Comparison of ENCODE assay signal across 8 mouse cellular contexts in the genomic region with DNA sequence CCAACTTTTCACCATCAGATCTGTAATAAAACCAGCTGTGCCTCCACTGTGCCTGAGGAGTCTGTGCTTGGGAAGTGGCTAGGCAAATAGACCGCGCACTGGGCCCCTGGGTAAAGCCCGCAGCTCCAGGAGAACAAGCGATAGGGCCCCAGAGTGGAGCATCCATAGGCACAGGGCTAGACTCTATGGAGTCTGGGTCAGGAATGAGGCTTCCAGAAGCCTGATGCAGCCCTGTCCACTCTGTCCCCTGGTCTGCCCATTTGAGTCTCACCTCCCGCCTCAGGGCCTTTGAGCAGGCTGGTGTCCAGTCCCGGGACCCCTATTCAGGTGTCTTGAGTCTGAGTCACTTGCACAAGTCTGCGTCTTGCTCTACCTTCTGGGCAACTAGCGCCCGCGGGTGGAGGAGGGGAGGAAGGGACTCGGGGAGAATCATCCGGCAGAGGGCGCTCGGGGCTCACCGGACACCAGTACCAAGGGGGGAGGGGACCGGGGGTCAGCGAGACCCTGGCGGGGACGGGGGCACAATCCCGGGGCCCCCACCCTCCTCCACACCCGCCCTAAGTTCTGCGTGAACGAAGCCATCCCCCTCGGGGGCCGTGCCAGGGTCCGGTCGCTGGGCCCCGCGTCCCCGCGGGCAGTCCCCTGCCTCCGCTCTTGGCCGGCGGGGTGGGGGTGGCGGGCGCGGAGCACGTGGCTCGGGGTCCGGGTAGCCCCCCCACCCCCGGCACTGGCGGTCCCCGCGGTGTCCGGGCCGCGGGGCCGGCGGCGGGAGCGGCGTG. TPM values are rescaled to one million over a fixed set of nuclear protein-coding genes. Genes with fewer than 3 reads are reported as not detected.
DNase-seq lines count a peak whose midpoint lies in the region; ATAC-seq lines count a peak whose summit lies in the region.

A gene (plus strand): TSS at position 509 of the 779 bp plus-strand sequence.

- peak within 1 kb of the TSS; percentile 80 for H3K4me3 ChIP-seq in limb, embryonic 10.5 days
- H3K4me3 ChIP-seq in midbrain, embryonic 12.5 days, result peak within 1 kb of the TSS; percentile 76

- peak; percentile 28; the same call in 1 of the 2 replicates for ATAC-seq in granulocyte monocyte progenitor cell, adult 5-6 weeks (replicated peaks; ENCODE audit: poor library complexity, severe bottlenecking)
- ATAC-seq in midbrain, embryonic 12.5 days (ENCODE audit: low FRiP score, low read depth), result peak; percentile 73
- no peak for ATAC-seq in activated CD4-positive, CD25-positive, alpha-beta regulatory T cell, adult 4 months

- peak; percentile 92 for DNase-seq in adrenal gland, adult 2 months
- peak; percentile 92 for DNase-seq in embryo, embryonic 11 days
- DNase-seq in kidney, adult 18-20 months, result peak; percentile 87
- DNase-seq in limb, embryonic 10.5 days (ENCODE audit: low spot score), result peak; percentile 96
- peak; percentile 53 to 80 for DNase-seq in spleen, adult 18-20 months

- no peaks in the 10 kb centered on the region for H3K36me3 ChIP-seq in limb, embryonic 10.5 days
- H3K36me3 ChIP-seq in midbrain, embryonic 12.5 days, result no peaks in the 10 kb centered on the region

- H3K27me3 ChIP-seq in limb, embryonic 10.5 days (ENCODE audit: low read depth, poor library complexity, severe bottlenecking), result peaks cover 62% of the 10 kb centered on the region
- H3K27me3 ChIP-seq in midbrain, embryonic 12.5 days, result peaks cover 56% of the 10 kb centered on the region

- peak within 1 kb of the TSS; percentile 88 for H3K4me2 ChIP-seq in midbrain, embryonic 12.5 days (replicated peaks)

- 2% methylated on average over 49 of the region's 52 CpGs for WGBS in limb, embryonic 10.5 days
- 1% methylated on average over 43 of the region's 52 CpGs for WGBS in midbrain, embryonic 12.5 days

- peak within 1 kb of the TSS; percentile 79 for H3K9ac ChIP-seq in midbrain, embryonic 12.5 days (replicated peaks)

- H3K27ac ChIP-seq in limb, embryonic 10.5 days, result peak within 1 kb of the TSS; percentile 92
- H3K27ac ChIP-seq in midbrain, embryonic 12.5 days (replicated peaks), result no peak within 1 kb of the TSS; the same call in 1 of the 2 replicates

- peaks cover 21% of the 10 kb centered on the region for H3K4me1 ChIP-seq in limb, embryonic 10.5 days
- H3K4me1 ChIP-seq in midbrain, embryonic 12.5 days, result peaks cover 13% of the 10 kb centered on the region

- no peaks in the 10 kb centered on the region for H3K9me3 ChIP-seq in limb, embryonic 10.5 days (replicated peaks)
- H3K9me3 ChIP-seq in midbrain, embryonic 12.5 days, result no peaks in the 10 kb centered on the region

RNA-seq across cellular contexts. Expression of the gene that starts here (rescaled TPM):
- total RNA-seq in adrenal gland, adult 2 months (2021), result 1 to 10 TPM; 6.5 to 8.2 TPM
- polyA plus RNA-seq in adrenal gland, adult 2 months (2012; rRNA removed), result 6.8 and 8.4 TPM in 2 replicates
- not detected in 2 replicates for total RNA-seq in granulocyte monocyte progenitor cell, adult 5-6 weeks (2014; fragmentation: Nextera tagmentation)
- total RNA-seq in granulocyte monocyte progenitor cell, adult 5-6 weeks (2017), result not detected in 2 replicates
- polyA plus RNA-seq in limb, embryonic 10.5 days (2016; fragmentation: Nextera tagmentation; extraction: Ambion mirVana), result 4.2 and 5.6 TPM in 2 replicates
- 26.0 and 35.0 TPM in 2 replicates for polyA plus RNA-seq in midbrain, embryonic 12.5 days (2016; fragmentation: Nextera tagmentation; extraction: Ambion mirVana)
- polyA plus RNA-seq in activated CD4-positive, CD25-positive, alpha-beta regulatory T cell, adult 4 months (2017; shearing (Covaris generic)), result not detected

Comparison
In these comparisons a context has a peak if more than half of its experiments do, and no peak if none do; other contexts are left out.
1. RNA of the gene that starts here (total RNA-seq): 6.5 to 8.2 TPM in adrenal gland, adult 2 months; not detected in granulocyte monocyte progenitor cell, adult 5-6 weeks; every median in the first group is over 4 times any median in the second.
2. Peak in ATAC-seq in granulocyte monocyte progenitor cell, adult 5-6 weeks; RNA of the gene not detected or under 1 TPM.
3. Peak in every context shown above with its lines, with median percentiles within 50 percentile points of each other: DNase-seq.